Mouse (Mus musculus) ES-E14 (cell line): ENCODE measurements at regions not wholly inside any gene's neighbourhood (a gene's known extent, or its start where the extent isn't known, plus 50 kb on each side); places are given as distances from the start of the nearest gene placed in this dataset.

ENCODE experiments used
- DNase-seq: peaks from one replicate; pipeline ENCODE4 v3.0.0-alpha.2; 2013; ENCODE audit warnings: low read depth, low spot score
- H3K27ac ChIP-seq: 2 replicates; pipeline ENCODE4 v1.5.1; 2012; ENCODE audit warnings: low read depth, mild to moderate bottlenecking, low read length, moderate library complexity, mixed read lengths; ENCODE audit not compliant: poor library complexity, insufficient read depth, severe bottlenecking
- H3K36me3 ChIP-seq: 2 replicates; pipeline ENCODE4 v1.6.1; 2012; ENCODE audit warnings: mild to moderate bottlenecking, low read length, moderate library complexity, mixed read lengths; ENCODE audit not compliant: control insufficient read depth, poor library complexity, insufficient read depth, severe bottlenecking
- H3K4me1 ChIP-seq, 2 experiments: fragments of 150-350 bp in 1 of 2; sonication (generic) in 1 of 2; 2 replicates each; pipeline ENCODE4 v1.6.1; 2012; ENCODE audit warnings: low read length in 2 of 2, mild to moderate bottlenecking in 1 of 2, mixed read lengths in 1 of 2; ENCODE audit not compliant: control insufficient read depth in 2 of 2, insufficient read depth in 2 of 2, poor library complexity in 1 of 2
- H3K4me3 ChIP-seq, 2 experiments: fragments of 150-350 bp in 1 of 2; sonication (generic) in 1 of 2; 2 replicates each; pipeline ENCODE4 v1.5.1; 2012; ENCODE audit warnings: low read length in 2 of 2, low read depth in 1 of 2, mild to moderate bottlenecking in 1 of 2, mixed read lengths in 1 of 2; ENCODE audit not compliant: insufficient read depth in 1 of 2, poor library complexity in 1 of 2, severe bottlenecking in 1 of 2
- H3K9ac ChIP-seq: 2 replicates; pipeline ENCODE4 v1.6.1; 2012; ENCODE audit warnings: low read depth, mild to moderate bottlenecking, low read length, mixed read lengths; ENCODE audit not compliant: poor library complexity, insufficient read depth, severe bottlenecking
- H3K9me3 ChIP-seq: fragments of 150-350 bp; sonication (generic); 2 replicates; pipeline ENCODE4 v1.6.1; 2012; ENCODE audit warnings: low read depth, mild to moderate bottlenecking, low read length; ENCODE audit not compliant: control insufficient read depth, insufficient read depth
- CHD2 ChIP-seq: IDR thresholded peaks from 2 replicates; pipeline ENCODE4 v1.6.1; 2014; ENCODE audit warnings: mild to moderate bottlenecking, low read depth, low read length, inconsistent platforms
- HCFC1 ChIP-seq: IDR thresholded peaks from 2 replicates; pipeline ENCODE4 v1.6.1; 2012; ENCODE audit warnings: low read length, inconsistent platforms, borderline replicate concordance; ENCODE audit not compliant: insufficient read depth
- MAFK ChIP-seq: IDR thresholded peaks from 2 replicates; pipeline ENCODE4 v1.6.1; 2014; ENCODE audit warnings: mild to moderate bottlenecking, low read depth, low read length, inconsistent platforms; ENCODE audit not compliant: insufficient read depth
- ZC3H11A ChIP-seq: IDR thresholded peaks from 2 replicates; pipeline ENCODE4 v1.6.1; 2012; ENCODE audit warnings: low read depth, mild to moderate bottlenecking, inconsistent platforms, low read length, borderline replicate concordance
- ZNF384 ChIP-seq: IDR thresholded peaks from 2 replicates; pipeline ENCODE4 v1.6.1; 2012; ENCODE audit warnings: low read depth, low read length, inconsistent platforms
- in situ Hi-C, 2 experiments: fragments of 600-800 bp; cut with MboI; formaldehyde crosslinking; loops; one replicate each; pipeline ENCODE4 v1.15.1; 2025; ENCODE audit warnings: low sequenced_read_pairs in 2 of 2, inconsistent platforms in 1 of 2; ENCODE audit not compliant: unreplicated experiment in 2 of 2

- no peak; the same call in 1 of the 2 replicates for TF ChIP-seq ZC3H11A
- no peak for TF ChIP-seq MAFK
- TF ChIP-seq CHD2, result no peak
- TF ChIP-seq ZNF384, result no peak
- no peak for TF ChIP-seq HCFC1
- Histone ChIP-seq H3K4me3 (no peak overlapping the region), H3K9me3 (no peaks in the 10 kb centered on the region), H3K4me1 (peaks cover 0 to 5% of the 10 kb centered on the region in 2 experiments; a peak in 1 of 4 replicates), H3K27ac (no peak overlapping the region), H3K9ac (no peak overlapping the region), H3K36me3 (no peaks in the 10 kb centered on the region)
- DNase-seq, result no peak
- in situ Hi-C loops, result loop anchor here in 1 of 2 experiments (25.0 kb wide), 1 partner anchor 810 kb away; no protein-coding TSS in a partner anchor
Observed at GRCm38 (mm10) chr15:37102035-37102555, 94.5 kb upstream of the Zfp706 start.

- TF ChIP-seq HCFC1, result no peak
- no peak for TF ChIP-seq MAFK
- no peak for TF ChIP-seq ZNF384
- TF ChIP-seq CHD2, result no peak
- TF ChIP-seq ZC3H11A, result no peak
- H3K36me3 ChIP-seq, result no peaks in the 10 kb centered on the region
- no peak overlapping the region for H3K27ac ChIP-seq
- in situ Hi-C loops, result loop anchor here in 1 of 2 experiments (25.0 kb wide), 1 partner anchor 811 kb away; no protein-coding TSS in a partner anchor
- H3K9ac ChIP-seq, result no peak overlapping the region
- H3K4me3 ChIP-seq, result no peak overlapping the region
- peaks cover 0 to 5% of the 10 kb centered on the region in 2 experiments; a peak in 1 of 4 replicates for H3K4me1 ChIP-seq
- no peak for DNase-seq
- no peaks in the 10 kb centered on the region for H3K9me3 ChIP-seq
Observed at GRCm38 (mm10) chr15:37101419-37101818, 93.8 kb upstream of the Zfp706 start.

- Histone ChIP-seq H3K36me3 (no peaks in the 10 kb centered on the region), H3K4me3 (no peak overlapping the region), H3K9me3 (no peaks in the 10 kb centered on the region), H3K27ac (no peak overlapping the region), H3K9ac (no peak overlapping the region), H3K4me1 (peaks cover 0 to 5% of the 10 kb centered on the region in 2 experiments; a peak in 1 of 4 replicates)
- no peak for TF ChIP-seq HCFC1
- no peak for TF ChIP-seq ZNF384
- TF ChIP-seq ZC3H11A, result no peak
- no peak for TF ChIP-seq CHD2
- TF ChIP-seq MAFK, result no peak
- no peak for DNase-seq
- in situ Hi-C loops, result loop anchor here in 1 of 2 experiments (25.0 kb wide), 1 partner anchor 811 kb away; no protein-coding TSS in a partner anchor
Observed at GRCm38 (mm10) chr15:37100767-37101288, 93.3 kb upstream of the Zfp706 start.

- Histone ChIP-seq H3K27ac (no peak overlapping the region), H3K9me3 (no peaks in the 10 kb centered on the region), H3K4me1 (peaks cover 0 to 5% of the 10 kb centered on the region in 2 experiments; a peak in 1 of 4 replicates), H3K9ac (no peak overlapping the region), H3K36me3 (no peaks in the 10 kb centered on the region), H3K4me3 (peak overlapping the region in 1 of 2 experiments; percentile 53; a peak in 1 of 4 replicates)
- in situ Hi-C loops, result loop anchor here in 1 of 2 experiments (25.0 kb wide), 1 partner anchor 812 kb away; no protein-coding TSS in a partner anchor
- TF ChIP-seq ZNF384 (peak; percentile 100), ZC3H11A (0 out of 2 replicates have a peak, but pooled peaks have one; percentile 21), CHD2 (no peak), MAFK (no peak), HCFC1 (no peak)
- DNase-seq, result peak; percentile 62
Observed at GRCm38 (mm10) chr15:37099927-37100766, 92.6 kb upstream of the Zfp706 start.
